Mouse (Mus musculus) thymus, adult 2 months (tissue): ENCODE results near the gene Gm49337. TPM values are rescaled to one million over a fixed set of nuclear protein-coding genes. Genes with fewer than 3 reads are reported as not detected.
A peak's percentile ranks its signal among the peaks of the same experiment; 100 is the strongest.

Experiments used
- DNase-seq: peaks from one replicate; pipeline ENCODE4 v3.0.0; 2021
- H3K27ac ChIP-seq: fragments of 200-500 bp; 2 replicates; pipeline ENCODE4 v1.5.1; 2012; ENCODE audit warnings: low read length, control low read depth; ENCODE audit not compliant: control insufficient read depth, insufficient read depth
- H3K27me3 ChIP-seq: fragments of 200-500 bp; 2 replicates; pipeline ENCODE4 v1.6.1; 2012; ENCODE audit warnings: mild to moderate bottlenecking, low read length, moderate library complexity, mixed read lengths; ENCODE audit not compliant: control insufficient read depth, insufficient read depth
- H3K36me3 ChIP-seq: fragments of 200-500 bp; 2 replicates; pipeline ENCODE4 v1.6.1; 2012; ENCODE audit warnings: mild to moderate bottlenecking, low read length, moderate library complexity; ENCODE audit not compliant: control insufficient read depth, insufficient read depth
- H3K4me1 ChIP-seq: fragments of 200-500 bp; replicated peaks from 2 replicates; pipeline ENCODE4 v1.6.1; 2012; ENCODE audit warnings: low read length; ENCODE audit not compliant: control insufficient read depth, insufficient read depth
- H3K4me3 ChIP-seq: fragments of 200-500 bp; 2 replicates; pipeline ENCODE4 v1.5.1; 2012; ENCODE audit warnings: mild to moderate bottlenecking, low read length, control low read depth, moderate library complexity; ENCODE audit not compliant: control insufficient read depth, insufficient read depth
- CTCF ChIP-seq: fragments of 200-500 bp; IDR thresholded peaks from 2 replicates; pipeline ENCODE4 v1.5.1; 2012; ENCODE audit warnings: mild to moderate bottlenecking, control low read depth, low read length, moderate library complexity, borderline replicate concordance; ENCODE audit not compliant: control insufficient read depth, poor library complexity, insufficient read depth; ENCODE audit errors: extremely low read depth
- POLR2A ChIP-seq: fragments of 200-500 bp; IDR thresholded peaks from 2 replicates; pipeline ENCODE4 v1.6.1; 2012; ENCODE audit warnings: mild to moderate bottlenecking, low read length, control low read depth, moderate library complexity; ENCODE audit not compliant: control insufficient read depth, poor library complexity, insufficient read depth; ENCODE audit errors: extremely low read depth
- WGBS: fragments of 180-500 bp; shearing (Covaris S2); methylation state at CpG from one replicate; pipeline ENCODE4 v1.1.7; 2018; 5-methylcytosine and 5-hydroxymethylcytosine counted together
- polyA plus RNA-seq: library from polyadenylated mRNA; depleted of rRNA; stranded (reverse); fragments of >200 nt; gene quantifications from 2 replicates; pipeline ENCODE4 v1.2.3, GENCODE M21; 2012

Gene Gm49337
- polyA plus RNA-seq, 1 experiment: not detected

- DNase-seq: no peak
- Histone ChIP-seq H3K4me3 (peak overlapping the region; percentile 70), H3K36me3 (0 out of 2 replicates have a peak, but pooled peaks cover 4% of the 10 kb centered on the region), H3K27ac (no peak overlapping the region), H3K4me1 (peaks cover 12% of the 10 kb centered on the region), H3K27me3 (no peaks in the 10 kb centered on the region)
- WGBS: 34% methylated on average over 6 of the region's 6 CpGs
- TF ChIP-seq POLR2A: no peak
- TF ChIP-seq CTCF: no peak
Observed at GRCm38 (mm10) chr4:116149812-116150155, 23.4 kb upstream of the Gm49337 start.

DNA sequence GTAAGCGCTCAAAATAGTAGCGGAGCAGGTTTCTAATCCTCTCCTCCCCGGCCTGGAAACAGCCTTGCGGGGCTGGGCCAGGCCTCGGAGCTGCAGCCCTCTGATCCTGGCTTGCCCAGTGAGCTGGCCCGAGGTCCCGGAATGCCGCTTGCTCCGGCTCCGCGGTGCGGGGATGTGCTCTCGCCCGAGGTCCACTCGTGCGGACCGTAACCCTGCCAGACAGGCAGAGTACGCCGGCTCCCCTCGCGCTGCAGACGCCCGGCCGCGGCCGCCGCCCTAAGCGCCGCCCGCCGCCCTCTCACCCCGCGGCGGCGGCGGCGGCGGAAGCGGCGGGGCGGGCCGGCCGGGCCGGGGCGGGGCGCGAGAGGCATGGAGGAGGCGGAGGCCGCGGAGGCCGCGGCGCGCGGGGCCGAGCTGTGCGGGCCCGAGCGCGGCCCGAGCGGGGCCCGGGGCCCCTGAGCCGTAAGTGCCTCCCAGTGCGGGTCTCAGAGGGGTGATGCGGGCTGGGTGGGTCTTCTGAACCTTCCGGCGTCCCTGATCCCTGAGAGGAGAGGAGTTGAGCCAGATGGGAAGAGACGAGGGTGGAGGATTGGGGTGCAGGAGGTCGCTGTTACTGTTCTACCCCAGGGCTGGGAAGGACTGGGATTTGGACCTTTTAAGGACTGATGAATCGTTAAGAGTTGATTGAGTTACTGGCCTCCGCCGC lies 22.9 kb upstream of the Gm49337 start:
- peak; percentile 68 for DNase-seq
- Histone ChIP-seq H3K27me3 (no peaks in the 10 kb centered on the region), H3K4me1 (peaks cover 12% of the 10 kb centered on the region), H3K36me3 (0 out of 2 replicates have a peak, but pooled peaks cover 8% of the 10 kb centered on the region), H3K27ac (no peak overlapping the region), H3K4me3 (peak overlapping the region; percentile 81)
- TF ChIP-seq POLR2A (peak; percentile 84), CTCF (no peak)
- WGBS: 5% methylated on average over 72 of the region's 73 CpGs

- 36% methylated on average over 4 of the region's 4 CpGs for WGBS
- H3K27me3 ChIP-seq: no peaks in the 10 kb centered on the region
- no peak overlapping the region for H3K27ac ChIP-seq
- peak overlapping the region; percentile 81 for H3K4me3 ChIP-seq
- DNase-seq: no peak
- H3K4me1 ChIP-seq: peaks cover 12% of the 10 kb centered on the region
- 0 out of 2 replicates have a peak, but pooled peaks cover 9% of the 10 kb centered on the region for H3K36me3 ChIP-seq
- TF ChIP-seq CTCF (no peak), POLR2A (no peak)
Observed at GRCm38 (mm10) chr4:116150862-116151221, 22.3 kb upstream of the Gm49337 start.

DNA sequence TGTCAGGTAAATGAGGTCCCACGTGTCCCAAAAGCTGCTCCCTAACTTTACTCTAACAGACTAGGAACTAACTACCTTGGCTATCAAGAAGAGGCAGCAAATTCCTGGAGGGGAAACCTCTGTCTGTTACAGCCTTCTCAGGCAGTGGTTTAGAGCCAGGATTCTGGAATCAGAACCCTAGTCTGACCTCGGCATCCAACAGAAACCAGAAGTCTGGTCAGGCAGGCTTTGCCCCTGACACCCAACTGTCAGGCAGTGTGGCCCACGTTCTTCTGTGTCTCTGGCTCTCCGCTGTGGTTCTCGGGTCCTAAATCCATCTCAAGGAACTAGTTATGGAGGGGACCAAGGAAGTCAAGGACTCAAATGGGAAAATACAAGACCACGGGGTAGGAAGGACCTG lies 21.9 kb upstream of the Gm49337 start, which contains the start of gene Lurap1:
Lurap1 (minus strand) TSS at position 101 of the 400 bp plus-strand sequence.
- DNase-seq: no peak
- Histone ChIP-seq H3K4me1 (peaks cover 12% of the 10 kb centered on the region), H3K36me3 (0 out of 2 replicates have a peak, but pooled peaks cover 12% of the 10 kb centered on the region), H3K4me3 (peak within 1 kb of the TSS; percentile 81), H3K27ac (no peak within 1 kb of the TSS), H3K27me3 (no peaks in the 10 kb centered on the region)
- TF ChIP-seq CTCF: no peak
- no peak for TF ChIP-seq POLR2A
- WGBS: 80% methylated on average over 6 of the region's 6 CpGs

GRCm38 (mm10) chr4:116152702-116153101 lies 20.5 kb upstream of the Gm49337 start:
- 98% methylated on average over 15 of the region's 15 CpGs for WGBS
- Histone ChIP-seq H3K4me1 (peaks cover 12% of the 10 kb centered on the region), H3K36me3 (0 out of 2 replicates have a peak, but pooled peaks cover 16% of the 10 kb centered on the region), H3K27me3 (no peaks in the 10 kb centered on the region), H3K4me3 (no peak overlapping the region), H3K27ac (no peak overlapping the region)
- no peak for TF ChIP-seq CTCF
- TF ChIP-seq POLR2A: no peak
- DNase-seq: no peak

GRCm38 (mm10) chr4:116157882-116158281 lies 15.3 kb upstream of the Gm49337 start:
- peaks cover 3% of the 10 kb centered on the region; the same call in 1 of the 2 replicates for H3K4me1 ChIP-seq
- no peak overlapping the region for H3K27ac ChIP-seq
- 0 out of 2 replicates have a peak, but pooled peaks cover 16% of the 10 kb centered on the region for H3K36me3 ChIP-seq
- no peak for DNase-seq
- WGBS: 93% methylated on average over 2 of the region's 2 CpGs
- H3K4me3 ChIP-seq: no peak overlapping the region
- TF ChIP-seq POLR2A (no peak), CTCF (no peak)
- H3K27me3 ChIP-seq: no peaks in the 10 kb centered on the region

DNA sequence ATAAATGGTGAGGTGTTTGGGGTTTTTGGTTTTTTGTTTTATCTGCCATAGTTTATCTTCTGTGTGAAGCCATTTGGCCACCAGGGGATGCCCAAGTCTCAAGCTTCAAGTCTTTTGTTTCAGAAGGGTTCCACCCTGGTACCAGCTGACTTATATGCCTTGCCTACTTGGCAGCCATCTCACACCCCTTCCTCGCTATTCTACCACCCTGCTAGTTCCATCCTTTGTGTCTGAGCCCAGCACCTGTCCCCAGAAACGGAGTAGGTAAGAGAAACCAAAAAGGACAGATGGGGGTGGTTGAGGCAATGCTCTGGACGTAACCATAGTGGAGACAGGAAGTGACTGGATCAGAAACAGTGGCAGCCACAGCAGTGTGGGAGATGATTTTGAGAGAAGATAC lies 13.3 kb upstream of the Gm49337 start:
- Histone ChIP-seq H3K27me3 (no peaks in the 10 kb centered on the region), H3K4me3 (no peak overlapping the region), H3K36me3 (0 out of 2 replicates have a peak, but pooled peaks cover 15% of the 10 kb centered on the region), H3K4me1 (peaks cover 3% of the 10 kb centered on the region; the same call in 1 of the 2 replicates), H3K27ac (no peak overlapping the region; the same call in 1 of the 2 replicates)
- TF ChIP-seq POLR2A (no peak), CTCF (no peak)
- peak; percentile 62 for DNase-seq
- 27% methylated on average over 3 of the region's 3 CpGs for WGBS
